Mouse (Mus musculus) naive thymus-derived CD4-positive, alpha-beta T cell, adult 2 months (primary cell): ENCODE measurements around the gene Orc1.
A peak's percentile ranks its signal among the peaks of the same experiment; 100 is the strongest.

ENCODE experiments used
- DNase-seq: peaks from one replicate; pipeline ENCODE4 v3.0.0-alpha.2; 2011; ENCODE audit warnings: low read depth

Orc1 gene

GRCm38 (mm10) chr4:108635101-108635500 is 55.9 kb downstream of the Orc1 start:
- no peak for DNase-seq

- no peak for DNase-seq
Observed at GRCm38 (mm10) chr4:108637721-108638120, 58.5 kb downstream of the Orc1 start.

- DNase-seq: peak; percentile 39
Observed at GRCm38 (mm10) chr4:108638752-108639151, 59.5 kb downstream of the Orc1 start.

- DNase-seq: peak; percentile 11
Observed at GRCm38 (mm10) chr4:108664407-108664806, 85.2 kb downstream of the Orc1 start.
